Mouse (Mus musculus) spleen, adult 2 months (tissue): ENCODE measurements at regions not wholly inside any gene's neighbourhood (a gene's known extent, or its start where the extent isn't known, plus 50 kb on each side); places are given as distances from the start of the nearest gene placed in this dataset.
"Not testable (repeated sequence)": the region's sequence is repeated elsewhere in the genome, so short reads cannot be mapped to it uniquely, and the experiment has no call there.

Source experiments
- DNase-seq, 2 experiments: peaks; one replicate each; pipeline versions ENCODE4 v3.0.0 to v3.0.0-alpha.2; 2012 to 2021; ENCODE audit warnings: low spot score in 2 of 2, low read depth in 1 of 2
- H3K27ac ChIP-seq: fragments of 200-500 bp; 2 replicates; pipeline ENCODE4 v1.5.1; 2012; ENCODE audit warnings: low read length, inconsistent platforms; ENCODE audit not compliant: insufficient read depth
- H3K27me3 ChIP-seq: fragments of 200-500 bp; 2 replicates; pipeline ENCODE4 v1.6.1; 2012; ENCODE audit warnings: mild to moderate bottlenecking, moderate library complexity, low read length, inconsistent platforms; ENCODE audit not compliant: control insufficient read depth, insufficient read depth
- H3K36me3 ChIP-seq: fragments of 200-500 bp; 2 replicates; pipeline ENCODE4 v1.6.1; 2012; ENCODE audit warnings: mild to moderate bottlenecking, low read length, inconsistent platforms; ENCODE audit not compliant: control insufficient read depth, insufficient read depth
- H3K4me1 ChIP-seq: fragments of 200-500 bp; 2 replicates; pipeline ENCODE4 v1.6.1; 2011; ENCODE audit warnings: inconsistent platforms; ENCODE audit not compliant: control insufficient read depth, insufficient read depth, insufficient read length
- H3K4me3 ChIP-seq: fragments of 200-500 bp; 2 replicates; pipeline ENCODE4 v1.5.1; 2011; ENCODE audit warnings: mild to moderate bottlenecking, inconsistent platforms; ENCODE audit not compliant: insufficient read depth, insufficient read length; ENCODE audit errors: extremely low read depth
- CTCF ChIP-seq: fragments of 200-500 bp; IDR thresholded peaks from 2 replicates; pipeline ENCODE4 v1.5.1; 2011; ENCODE audit warnings: mild to moderate bottlenecking, inconsistent platforms; ENCODE audit not compliant: insufficient read depth, insufficient read length, insufficient replicate concordance; ENCODE audit errors: extremely low read depth
- WGBS: fragments of 180-500 bp; shearing (Covaris S2); methylation state at CpG from one replicate; pipeline ENCODE4 v1.1.7; 2018; 5-methylcytosine and 5-hydroxymethylcytosine counted together

- not testable (repeated sequence) for H3K4me3 ChIP-seq, H3K27ac ChIP-seq
- WGBS: 1% methylated on average over 14 of the region's 14 CpGs
Observed at GRCm38 (mm10) chr10:86636953-86637376, 68.3 kb downstream of the Hsp90b1 start.

GRCm38 (mm10) chr10:86636515-86636914, 68.8 kb downstream of the Hsp90b1 start:
- DNase-seq, H3K4me1 ChIP-seq, H3K27me3 ChIP-seq, H3K27ac ChIP-seq, H3K36me3 ChIP-seq, H3K4me3 ChIP-seq: not testable (repeated sequence)
- 24% methylated on average over 6 of the region's 6 CpGs for WGBS

More at GRCm38 (mm10) chr10:86636953-86637376, 68.3 kb downstream of the Hsp90b1 start:
- TF ChIP-seq CTCF: peak; percentile 83
- not testable (repeated sequence) for H3K36me3 ChIP-seq, H3K4me1 ChIP-seq, H3K27me3 ChIP-seq
- peak; percentile 75 to 86 for DNase-seq

- H3K36me3 ChIP-seq, H3K27me3 ChIP-seq, H3K4me3 ChIP-seq, H3K27ac ChIP-seq, H3K4me1 ChIP-seq, DNase-seq: not testable (repeated sequence)
Observed at GRCm38 (mm10) chr10:86626734-86627133, 78.6 kb downstream of the Hsp90b1 start.

- 81% methylated on average over 6 of the region's 6 CpGs for WGBS
- DNase-seq, H3K4me3 ChIP-seq, H3K27me3 ChIP-seq, H3K4me1 ChIP-seq, H3K36me3 ChIP-seq, H3K27ac ChIP-seq: not testable (repeated sequence)
Observed at GRCm38 (mm10) chr10:86617958-86618664, 87.2 kb downstream of the Hsp90b1 start.

- not testable (repeated sequence) for H3K27ac ChIP-seq, H3K4me1 ChIP-seq, H3K27me3 ChIP-seq, H3K36me3 ChIP-seq, DNase-seq, H3K4me3 ChIP-seq
- WGBS: 26% methylated on average over 1 of the region's 1 CpGs
Observed at GRCm38 (mm10) chr10:86612341-86612740, 93.0 kb downstream of the Hsp90b1 start.

- H3K27me3 ChIP-seq, H3K4me3 ChIP-seq, H3K4me1 ChIP-seq, DNase-seq, H3K36me3 ChIP-seq, H3K27ac ChIP-seq: not testable (repeated sequence)
- WGBS: 55% methylated on average over 2 of the region's 2 CpGs
Observed at GRCm38 (mm10) chr10:86610027-86610426, 95.3 kb downstream of the Hsp90b1 start.

GRCm38 (mm10) chr10:86600843-86601242, 102.1 kb upstream of the Syn3 start:
- not testable (repeated sequence) for H3K27me3 ChIP-seq, H3K27ac ChIP-seq, DNase-seq, H3K4me3 ChIP-seq, H3K36me3 ChIP-seq, H3K4me1 ChIP-seq
- 42% methylated on average over 7 of the region's 7 CpGs for WGBS

GRCm38 (mm10) chr10:86599991-86600390, 101.3 kb upstream of the Syn3 start:
- not testable (repeated sequence) for DNase-seq, H3K4me3 ChIP-seq, H3K27ac ChIP-seq, H3K27me3 ChIP-seq, H3K36me3 ChIP-seq, H3K4me1 ChIP-seq
- WGBS: 89% methylated on average over 7 of the region's 7 CpGs

- DNase-seq, H3K4me1 ChIP-seq, H3K27me3 ChIP-seq, H3K27ac ChIP-seq, H3K36me3 ChIP-seq, H3K4me3 ChIP-seq: not testable (repeated sequence)
- 93% methylated on average over 2 of the region's 2 CpGs for WGBS
Observed at GRCm38 (mm10) chr10:86590211-86590610, 91.5 kb upstream of the Syn3 start.

- H3K27me3 ChIP-seq, H3K4me1 ChIP-seq, H3K27ac ChIP-seq, DNase-seq, H3K36me3 ChIP-seq, H3K4me3 ChIP-seq: not testable (repeated sequence)
- 92% methylated on average over 2 of the region's 2 CpGs for WGBS
Observed at GRCm38 (mm10) chr10:86566875-86567274, 68.2 kb upstream of the Syn3 start.
